Mouse (Mus musculus) neutrophil, adult 5-6 weeks (primary cell): ENCODE data around the gene Papln. TPM values are rescaled to one million over a fixed set of nuclear protein-coding genes. Genes with fewer than 3 reads are reported as not detected.

Source experiments
- ATAC-seq: fragments of 151-379, 151-347 bp; 2 replicates; pipeline ENCODE4 v1.8.0; 2017; ENCODE audit warnings: mild to moderate bottlenecking, moderate TSS enrichment; ENCODE audit not compliant: insufficient number of reproducible peaks, poor library complexity, low FRiP score, severe bottlenecking; ENCODE audit errors: extremely low read depth
- total RNA-seq: library from RNA; stranded (forward); fragments of 200-1000 nt; gene quantifications from 2 replicates; pipeline ENCODE4 v1.2.3, GENCODE M21; 2017

The Papln gene
- total RNA-seq, 1 experiment from 2014 or later = not detected

GRCm38 (mm10) chr12:83798313-83798712, 34.9 kb downstream of the Papln start:
- no peak for ATAC-seq

GRCm38 (mm10) chr12:83800943-83801342, 37.5 kb downstream of the Papln start:
- no peak for ATAC-seq

- no peak for ATAC-seq
Observed at GRCm38 (mm10) chr12:83803641-83804040, 40.2 kb downstream of the Papln start.

- no peak for ATAC-seq
Observed at GRCm38 (mm10) chr12:83811901-83812300, 48.5 kb downstream of the Papln start.

GRCm38 (mm10) chr12:83816616-83817015, 53.2 kb downstream of the Papln start:
- no peak for ATAC-seq

- no peak for ATAC-seq
Observed at GRCm38 (mm10) chr12:83830424-83830823, 67.0 kb downstream of the Papln start.

GRCm38 (mm10) chr12:83833979-83834378, 70.5 kb downstream of the Papln start:
- no peak for ATAC-seq

- no peak for ATAC-seq
Observed at GRCm38 (mm10) chr12:83841409-83842190, 78.2 kb downstream of the Papln start.

Other genes starting within 250 kb of the Papln start
- gene Dcaf4, start 243.2 kb upstream of the Papln start, total RNA-seq = 12.6 and 15.2 TPM in 2 replicates
- 32.2 and 39.3 TPM in 2 replicates for gene Zfyve1, start 166.4 kb upstream of the Papln start, total RNA-seq
- 366 and 407 TPM in 2 replicates for gene Rbm25, start 132.4 kb upstream of the Papln start, total RNA-seq
- gene Psen1, start 75.5 kb upstream of the Papln start, total RNA-seq = 85.5 and 89.0 TPM in 2 replicates
- gene Numb, start 158.3 kb downstream of the Papln start, total RNA-seq = 67.8 and 86.4 TPM in 2 replicates
- gene Riox1, start 187.0 kb downstream of the Papln start, total RNA-seq = 9.5 and 11.4 TPM in 2 replicates
- gene Heatr4, start 221.2 kb downstream of the Papln start, total RNA-seq = not detected in 2 replicates
- 24.1 and 25.2 TPM in 2 replicates for gene Acot2, start 224.2 kb downstream of the Papln start, total RNA-seq
- 12.5 and 13.2 TPM in 2 replicates for gene Acot1, start 245.9 kb downstream of the Papln start, total RNA-seq